In the genomic region with DNA sequence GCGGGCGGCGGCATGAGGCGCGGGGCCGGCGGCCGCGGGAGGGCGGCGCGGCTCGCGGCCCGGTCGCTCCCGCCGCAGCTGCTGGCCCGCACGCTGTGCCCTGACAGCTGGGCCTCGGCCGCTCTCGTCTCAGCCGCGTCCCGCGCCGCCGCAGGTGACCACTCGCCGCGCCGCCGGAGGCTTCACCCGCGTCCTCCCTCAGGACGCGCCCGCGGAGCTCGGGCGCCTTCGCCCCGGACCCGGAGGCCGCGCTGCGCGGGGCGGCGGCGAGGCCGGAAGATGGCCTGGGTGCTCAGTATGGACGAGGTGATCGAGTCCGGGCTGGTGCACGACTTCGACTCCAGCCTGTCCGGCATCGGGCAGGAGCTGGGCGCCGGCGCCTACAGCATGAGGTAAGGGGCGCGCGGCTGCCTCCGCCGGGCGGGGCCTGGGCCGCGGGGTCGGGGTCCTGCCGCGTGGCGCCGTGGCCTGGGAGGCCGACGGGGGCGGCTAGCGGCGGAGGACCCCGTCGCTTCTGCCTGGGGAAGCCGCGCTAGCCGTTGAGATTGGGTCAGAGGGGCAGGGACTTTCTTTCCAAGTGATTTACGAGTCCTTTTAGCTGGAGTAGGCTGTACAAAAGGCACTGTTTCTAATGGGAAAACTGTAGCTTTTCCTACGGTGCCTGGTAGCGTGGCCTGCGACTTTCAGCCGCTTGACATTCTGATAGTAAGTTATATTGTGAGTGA, we compare ENCODE assay signal across 8 mouse cellular contexts. TPM values are rescaled to one million over a fixed set of nuclear protein-coding genes. Genes with fewer than 3 reads are reported as not detected.
DNase-seq lines count a peak whose midpoint lies in the region; ATAC-seq and TF ChIP-seq lines count a peak whose summit lies in the region.

No protein-coding gene starts in this region.

- H3K27ac ChIP-seq in forebrain, embryonic 14.5 days (ENCODE audit: low read depth, low read length) = peak overlapping the region; percentile 84
- H3K27ac ChIP-seq in hindbrain, embryonic 10.5 days = peak overlapping the region; percentile 94
- peak overlapping the region; percentile 93 for H3K27ac ChIP-seq in limb, embryonic 12.5 days
- H3K27ac ChIP-seq in midbrain, embryonic 16.5 days (ENCODE audit: low read length) = peak overlapping the region; percentile 90

- peaks cover 15% of the 10 kb centered on the region for H3K4me1 ChIP-seq in forebrain, embryonic 14.5 days (ENCODE audit: control insufficient read depth, insufficient read depth, low read length)
- H3K4me1 ChIP-seq in hindbrain, embryonic 10.5 days (replicated peaks) = peaks cover 25% of the 10 kb centered on the region
- H3K4me1 ChIP-seq in limb, embryonic 12.5 days (replicated peaks) = peaks cover 22% of the 10 kb centered on the region
- peaks cover 30% of the 10 kb centered on the region for H3K4me1 ChIP-seq in midbrain, embryonic 16.5 days (ENCODE audit: control insufficient read depth, insufficient read depth, low read length)

- H3K4me2 ChIP-seq in forebrain, embryonic 14.5 days (ENCODE audit: low read length) = peak overlapping the region; percentile 91
- H3K4me2 ChIP-seq in limb, embryonic 12.5 days = peak overlapping the region; percentile 82
- H3K4me2 ChIP-seq in midbrain, embryonic 16.5 days (ENCODE audit: low read length) = peak overlapping the region; percentile 97

- H3K9me3 ChIP-seq in forebrain, embryonic 14.5 days (replicated peaks; ENCODE audit: control insufficient read depth, low read length) = no peaks in the 10 kb centered on the region
- H3K9me3 ChIP-seq in hindbrain, embryonic 10.5 days = no peaks in the 10 kb centered on the region
- H3K9me3 ChIP-seq in limb, embryonic 12.5 days = no peaks in the 10 kb centered on the region
- H3K9me3 ChIP-seq in midbrain, embryonic 16.5 days (replicated peaks; ENCODE audit: control insufficient read depth, low read length, poor library complexity, severe bottlenecking) = no peaks in the 10 kb centered on the region

- no peaks in the 10 kb centered on the region for H3K36me3 ChIP-seq in forebrain, embryonic 14.5 days (ENCODE audit: control insufficient read depth, insufficient read depth, low read length)
- H3K36me3 ChIP-seq in hindbrain, embryonic 10.5 days = no peaks in the 10 kb centered on the region
- H3K36me3 ChIP-seq in limb, embryonic 12.5 days = no peaks in the 10 kb centered on the region
- no peaks in the 10 kb centered on the region for H3K36me3 ChIP-seq in midbrain, embryonic 16.5 days (ENCODE audit: control insufficient read depth, insufficient read depth, low read length)
- no peaks in the 10 kb centered on the region for H3K36me3 ChIP-seq in splenic B cell, adult 2 months (ENCODE audit: control insufficient read depth, insufficient read depth, low read length, poor library complexity, severe bottlenecking)

- peak overlapping the region; percentile 93 for H3K9ac ChIP-seq in forebrain, embryonic 14.5 days (ENCODE audit: low read length)
- H3K9ac ChIP-seq in limb, embryonic 12.5 days (replicated peaks) = peak overlapping the region; percentile 96
- peak overlapping the region; percentile 93 for H3K9ac ChIP-seq in midbrain, embryonic 16.5 days (ENCODE audit: low read depth, low read length)

- peak overlapping the region; percentile 94 for H3K4me3 ChIP-seq in forebrain, embryonic 14.5 days (ENCODE audit: low read depth, low read length)
- H3K4me3 ChIP-seq in hindbrain, embryonic 10.5 days = peak overlapping the region; percentile 98
- peak overlapping the region; percentile 99 for H3K4me3 ChIP-seq in limb, embryonic 12.5 days (replicated peaks)
- peak overlapping the region; percentile 97 for H3K4me3 ChIP-seq in midbrain, embryonic 16.5 days (ENCODE audit: low read depth, low read length)

- no peaks in the 10 kb centered on the region for H3K27me3 ChIP-seq in forebrain, embryonic 14.5 days (replicated peaks; ENCODE audit: control insufficient read depth, insufficient read depth, low read length)
- no peaks in the 10 kb centered on the region for H3K27me3 ChIP-seq in hindbrain, embryonic 10.5 days (ENCODE audit: insufficient read depth, poor library complexity, severe bottlenecking)
- no peaks in the 10 kb centered on the region for H3K27me3 ChIP-seq in limb, embryonic 12.5 days
- H3K27me3 ChIP-seq in midbrain, embryonic 16.5 days (ENCODE audit: control insufficient read depth, insufficient read depth, low read depth, low read length) = no peaks in the 10 kb centered on the region
- H3K27me3 ChIP-seq in splenic B cell, adult 2 months (ENCODE audit: control insufficient read depth, insufficient read depth, low read length, poor library complexity, severe bottlenecking) = no peaks in the 10 kb centered on the region

- peak; percentile 25 for DNase-seq in Muller cell, postnatal 12 days (ENCODE audit: inconsistent ontology term)
- DNase-seq in brain, embryonic 14.5 days (ENCODE audit: low read depth) = peak; percentile 14
- DNase-seq in forebrain, embryonic 14.5 days (ENCODE audit: low spot score) = peak; percentile 11
- DNase-seq in hindbrain, embryonic 10.5 days (ENCODE audit: low spot score) = peak; percentile 54
- DNase-seq in splenic B cell, adult 2 months (ENCODE audit: low read depth, low spot score) = peak; percentile 19

- no peak for TF ChIP-seq POLR2A in brain, embryonic 14.5 days (IDR thresholded peaks at IDR 0.05; ENCODE audit: borderline replicate concordance, extremely low read depth, insufficient read depth, insufficient read length, poor library complexity, severe bottlenecking)

- ATAC-seq in forebrain, embryonic 14.5 days = peak; percentile 6; the same call in 1 of the 2 replicates
- peak; percentile 22; the same call in 1 of the 2 replicates for ATAC-seq in limb, embryonic 12.5 days (ENCODE audit: insufficient number of reproducible peaks, insufficient read depth, low FRiP score, low TSS enrichment, low read depth)
- ATAC-seq in midbrain, embryonic 16.5 days = peak; percentile 13; the same call in 1 of the 2 replicates
- no peak for ATAC-seq in inflammation-experienced regulatory T-cells, adult 6 months

- TF ChIP-seq CTCF in brain, embryonic 14.5 days (IDR thresholded peaks at IDR 0.05; ENCODE audit: borderline replicate concordance, extremely low read depth, insufficient read depth, insufficient read length) = no peak

- under 1% methylated on average over 82 of the region's 91 CpGs for WGBS in forebrain, embryonic 14.5 days
- WGBS in hindbrain, embryonic 10.5 days = under 1% methylated on average over 75 of the region's 91 CpGs
- under 1% methylated on average over 68 of the region's 91 CpGs for WGBS in limb, embryonic 12.5 days
- under 1% methylated on average over 66 of the region's 91 CpGs for WGBS in midbrain, embryonic 16.5 days

RNA-seq across cellular contexts. Expression of gene Ubp1, which starts 0.8 kb away (rescaled TPM):
- 134 and 165 TPM in 2 replicates for polyA plus RNA-seq in brain, embryonic 14.5 days (2012; rRNA removed)
- polyA plus RNA-seq in forebrain, embryonic 14.5 days (2014; fragmentation: Nextera tagmentation; extraction: Ambion mirVana) = 30.5 and 30.7 TPM in 2 replicates
- 36.3 and 36.8 TPM in 2 replicates for polyA plus RNA-seq in hindbrain, embryonic 10.5 days (2016; fragmentation: Nextera tagmentation; extraction: Ambion mirVana)
- 48.7 and 48.9 TPM in 2 replicates for polyA plus RNA-seq in limb, embryonic 12.5 days (2016; fragmentation: Nextera tagmentation; extraction: Ambion mirVana)
- polyA plus RNA-seq in midbrain, embryonic 16.5 days (2015; fragmentation: Nextera tagmentation; extraction: Ambion mirVana) = 26.9 and 29.8 TPM in 2 replicates
- 10 to 100 TPM; 25.4 to 48.0 (median 40.3) TPM for polyA plus RNA-seq in inflammation-experienced regulatory T-cells, adult 6 months (2017; shearing (Covaris generic))
